Mouse (Mus musculus): Measurements from ENCODE around the gene Nkx1-2. TPM values are rescaled to one million over a fixed set of nuclear protein-coding genes. Genes with fewer than 3 reads are reported as not detected.
A peak's percentile ranks its signal among the peaks of the same experiment; 100 is the strongest.

The Nkx1-2 gene
- polyA plus RNA-seq, 1 experiment from 2014 or later = 0.75 TPM

DNA sequence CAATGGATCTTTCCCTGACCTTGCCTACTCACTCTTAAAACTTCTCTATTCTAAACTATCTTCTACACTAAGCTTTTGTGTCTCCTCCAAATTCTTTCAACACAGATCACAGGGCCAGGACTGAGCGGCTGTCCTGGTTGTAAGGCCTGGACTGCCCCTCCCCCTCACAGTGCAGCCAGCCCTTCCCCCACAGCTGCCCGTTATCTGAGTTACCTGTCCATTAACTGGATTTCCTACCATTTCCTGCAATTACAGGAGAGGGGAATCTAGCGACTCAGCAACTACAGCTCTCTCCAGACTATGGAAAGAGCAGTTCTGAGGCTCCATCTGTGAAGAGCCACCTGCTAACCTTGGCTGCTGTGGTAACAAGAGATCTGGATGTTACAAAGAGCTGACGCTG, 43.5 kb downstream of the Nkx1-2 start:
- ATAC-seq = peak; percentile 24
- peaks cover 33% of the 10 kb centered on the region for H3K36me3 ChIP-seq

DNA sequence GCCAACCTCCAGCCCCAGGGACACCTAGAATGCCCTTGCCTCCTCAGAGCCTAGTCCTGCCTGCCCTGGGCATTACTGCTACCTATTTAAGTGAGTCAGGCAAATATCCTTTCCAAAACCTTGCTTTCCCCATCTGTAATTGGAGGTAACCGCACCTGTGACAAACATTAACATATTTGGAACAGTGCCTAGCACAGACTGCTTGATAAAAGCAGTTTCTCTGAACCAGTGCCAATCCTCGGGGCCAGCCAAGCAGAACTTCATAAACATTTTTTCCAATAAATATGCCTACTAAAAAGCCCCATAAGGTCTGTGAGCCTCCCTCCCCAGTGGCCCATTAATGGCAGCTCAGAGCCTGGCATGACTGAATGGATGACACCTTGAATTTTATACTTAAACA, 45.3 kb downstream of the Nkx1-2 start:
- no peak for ATAC-seq
- Histone ChIP-seq H3K4me3 (replicated peaks) (no peak overlapping the region), H3K4me1 (replicated peaks) (0 out of 2 replicates have a peak, but pooled peaks cover 3% of the 10 kb centered on the region), H3K4me2 (replicated peaks) (no peak overlapping the region), H3K9me3 (no peaks in the 10 kb centered on the region), H3K9ac (no peak overlapping the region), H3K36me3 (peaks cover 16% of the 10 kb centered on the region), H3K27me3 (replicated peaks) (no peaks in the 10 kb centered on the region), H3K27ac (no peak overlapping the region)
- 66% methylated on average over 2 of the region's 2 CpGs for WGBS

More for the DNA sequence above, 43.5 kb downstream of the Nkx1-2 start:
- 28% methylated on average over 4 of the region's 4 CpGs for WGBS
- no peak overlapping the region for H3K9ac ChIP-seq
- H3K4me2 ChIP-seq (replicated peaks) = no peak overlapping the region
- H3K4me3 ChIP-seq (replicated peaks) = no peak overlapping the region
- no peak overlapping the region for H3K27ac ChIP-seq
- 0 out of 2 replicates have a peak, but pooled peaks cover 3% of the 10 kb centered on the region for H3K4me1 ChIP-seq (replicated peaks)
- H3K27me3 ChIP-seq (replicated peaks) = no peaks in the 10 kb centered on the region
- no peaks in the 10 kb centered on the region for H3K9me3 ChIP-seq

DNA sequence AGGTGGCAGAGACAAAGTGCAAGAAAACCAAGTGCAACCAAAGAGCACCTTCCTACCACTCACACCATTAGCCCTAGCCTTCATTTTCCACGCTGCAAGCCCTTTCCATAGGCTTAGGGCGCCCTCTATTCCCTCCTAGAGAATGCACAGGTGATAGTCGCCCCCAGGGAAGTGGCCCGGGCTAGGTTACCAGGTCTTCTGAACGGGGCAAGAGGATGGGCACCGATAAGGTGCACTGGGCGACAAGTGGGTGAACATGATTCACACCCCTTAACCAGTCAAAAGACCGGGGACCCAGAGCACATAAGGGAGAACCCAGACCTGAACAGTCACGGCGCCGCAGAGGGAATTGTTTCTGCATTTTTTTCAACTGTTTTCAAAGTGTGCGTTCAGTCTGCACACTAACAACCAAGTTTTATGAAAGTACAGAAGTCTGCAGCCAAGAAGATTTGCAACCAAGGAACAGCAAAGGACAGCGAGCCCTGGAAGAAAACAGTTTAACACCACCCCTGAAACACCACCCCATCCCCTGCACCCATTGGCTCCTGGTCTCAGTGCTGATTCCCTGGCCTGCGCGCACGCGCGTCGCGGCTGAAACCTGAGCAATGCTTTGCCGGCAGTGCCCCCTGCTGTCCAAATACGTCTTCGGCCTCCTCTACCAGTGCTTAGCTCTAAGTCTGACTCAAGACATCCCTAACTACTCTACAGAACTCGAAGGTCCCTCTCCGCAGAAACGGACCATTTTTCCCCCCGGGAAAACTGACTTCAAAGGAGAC, 47.9 kb downstream of the Nkx1-2 start:
- Histone ChIP-seq H3K27me3 (replicated peaks) (no peaks in the 10 kb centered on the region), H3K4me2 (replicated peaks) (peak overlapping the region; percentile 89), H3K4me1 (replicated peaks) (0 out of 2 replicates have a peak, but pooled peaks cover 3% of the 10 kb centered on the region), H3K9ac (peak overlapping the region; percentile 48), H3K4me3 (replicated peaks) (peak overlapping the region; percentile 45), H3K9me3 (no peaks in the 10 kb centered on the region), H3K36me3 (0 out of 2 replicates have a peak, but pooled peaks cover under 1% of the 10 kb centered on the region), H3K27ac (0 out of 2 replicates have a peak overlapping the region, but pooled peaks have one; percentile 13)
- WGBS = under 1% methylated on average over 27 of the region's 27 CpGs
- peak; percentile 95 for ATAC-seq

DNA sequence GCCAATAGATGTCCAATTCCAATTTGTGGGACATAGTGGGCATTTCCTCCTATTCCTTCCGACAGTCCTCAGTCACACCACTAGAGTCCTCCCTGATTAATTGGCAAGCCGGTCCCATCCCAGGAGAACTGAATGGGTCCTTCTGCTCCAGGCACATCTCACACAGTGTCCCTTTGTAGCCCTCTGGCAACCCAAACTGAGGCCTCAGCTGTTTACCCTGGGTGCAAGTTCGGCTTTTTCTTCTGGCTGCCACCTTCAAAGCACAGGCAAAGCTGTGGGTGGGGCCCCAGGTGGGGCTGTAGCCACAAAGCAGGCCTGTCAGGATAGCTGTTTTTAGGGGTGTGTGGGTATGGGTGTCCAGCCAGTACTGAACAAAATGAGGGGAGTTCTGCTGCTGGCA, 52.3 kb downstream of the Nkx1-2 start:
- 70% methylated on average over 3 of the region's 3 CpGs for WGBS
- no peaks in the 10 kb centered on the region for H3K36me3 ChIP-seq
- no peaks in the 10 kb centered on the region for H3K9me3 ChIP-seq
- no peak overlapping the region for H3K9ac ChIP-seq
- H3K4me2 ChIP-seq (replicated peaks) = no peak overlapping the region
- H3K27ac ChIP-seq = no peak overlapping the region
- no peak for ATAC-seq
- no peak overlapping the region for H3K4me3 ChIP-seq (replicated peaks)
- 0 out of 2 replicates have a peak, but pooled peaks cover 3% of the 10 kb centered on the region for H3K4me1 ChIP-seq (replicated peaks)
- no peaks in the 10 kb centered on the region for H3K27me3 ChIP-seq (replicated peaks)

Other genes starting within 250 kb of the Nkx1-2 start
- 1,488 and 1,505 TPM in 2 replicates for gene Oat, start 23.2 kb downstream of the Nkx1-2 start, polyA plus RNA-seq (2015; fragmentation: Nextera tagmentation; extraction: Ambion mirVana)
- gene Lhpp, start 11.0 kb upstream of the Nkx1-2 start, polyA plus RNA-seq (2015; fragmentation: Nextera tagmentation; extraction: Ambion mirVana) = 40.4 and 41.5 TPM in 2 replicates
- gene Fam53b, start 214.2 kb upstream of the Nkx1-2 start, polyA plus RNA-seq (2015; fragmentation: Nextera tagmentation; extraction: Ambion mirVana) = 17.9 and 19.1 TPM in 2 replicates